Mouse (Mus musculus): ENCODE results near the gene Gorab. TPM values are rescaled to one million over a fixed set of nuclear protein-coding genes. Genes with fewer than 3 reads are reported as not detected.

Gorab gene
- 15.1 and 17.7 TPM in 2 replicates for polyA plus RNA-seq (2015; fragmentation: Nextera tagmentation; extraction: Ambion mirVana)

- no peaks in the 10 kb centered on the region for H3K27me3 ChIP-seq (replicated peaks)
- no peaks in the 10 kb centered on the region for H3K36me3 ChIP-seq
- peak within 1 kb of the TSS; percentile 72 for H3K4me2 ChIP-seq (replicated peaks)
- peaks cover 4% of the 10 kb centered on the region; the same call in 1 of the 2 replicates for H3K4me1 ChIP-seq (replicated peaks)
- H3K9me3 ChIP-seq: no peaks in the 10 kb centered on the region
- peak within 1 kb of the TSS; percentile 66 for H3K9ac ChIP-seq
- H3K4me3 ChIP-seq (replicated peaks): peak within 1 kb of the TSS; percentile 68
- WGBS: under 1% methylated on average over 28 of the region's 28 CpGs
- ATAC-seq: peak; percentile 100
- 0 out of 2 replicates have a peak within 1 kb of the TSS, but pooled peaks have one; percentile 48 for H3K27ac ChIP-seq
These were observed at the start of gene Gorab for GRCm38 (mm10) chr1:163403498-163404126. Gene Gorab (minus strand): TSS chr1:163403669.

GRCm38 (mm10) chr1:163443832-163444231 lies 40.4 kb upstream of the Gorab start:
- Histone ChIP-seq H3K4me1 (replicated peaks) (no peaks in the 10 kb centered on the region), H3K9me3 (no peaks in the 10 kb centered on the region), H3K36me3 (no peaks in the 10 kb centered on the region), H3K4me2 (replicated peaks) (no peak overlapping the region), H3K27ac (no peak overlapping the region), H3K27me3 (replicated peaks) (no peaks in the 10 kb centered on the region), H3K4me3 (replicated peaks) (no peak overlapping the region), H3K9ac (no peak overlapping the region)
- WGBS: 6% methylated on average over 3 of the region's 3 CpGs
- ATAC-seq: no peak

GRCm38 (mm10) chr1:163439002-163439401 lies 35.5 kb upstream of the Gorab start:
- Histone ChIP-seq H3K9me3 (no peaks in the 10 kb centered on the region), H3K27me3 (replicated peaks) (no peaks in the 10 kb centered on the region), H3K4me3 (replicated peaks) (no peak overlapping the region), H3K9ac (no peak overlapping the region), H3K36me3 (no peaks in the 10 kb centered on the region), H3K4me1 (replicated peaks) (no peaks in the 10 kb centered on the region), H3K4me2 (replicated peaks) (no peak overlapping the region), H3K27ac (no peak overlapping the region)
- WGBS: 73% methylated on average over 2 of the region's 2 CpGs
- ATAC-seq: no peak

- Histone ChIP-seq H3K9ac (no peak overlapping the region), H3K9me3 (no peaks in the 10 kb centered on the region), H3K36me3 (no peaks in the 10 kb centered on the region), H3K27me3 (replicated peaks) (no peaks in the 10 kb centered on the region), H3K4me1 (replicated peaks) (no peaks in the 10 kb centered on the region), H3K4me2 (replicated peaks) (no peak overlapping the region), H3K4me3 (replicated peaks) (no peak overlapping the region), H3K27ac (no peak overlapping the region)
- 60% methylated on average over 8 of the region's 8 CpGs for WGBS
- no peak for ATAC-seq
These were observed 20.1 kb upstream of the Gorab start for GRCm38 (mm10) chr1:163423467-163424014.

GRCm38 (mm10) chr1:163417191-163417590 lies 13.7 kb upstream of the Gorab start:
- no peak overlapping the region for H3K4me2 ChIP-seq (replicated peaks)
- ATAC-seq: no peak
- no peak overlapping the region for H3K9ac ChIP-seq
- H3K27me3 ChIP-seq (replicated peaks): no peaks in the 10 kb centered on the region
- H3K4me3 ChIP-seq (replicated peaks): no peak overlapping the region
- WGBS: 62% methylated on average over 2 of the region's 2 CpGs
- H3K27ac ChIP-seq: no peak overlapping the region
- H3K36me3 ChIP-seq: no peaks in the 10 kb centered on the region
- no peaks in the 10 kb centered on the region for H3K4me1 ChIP-seq (replicated peaks)
- H3K9me3 ChIP-seq: no peaks in the 10 kb centered on the region

- no peak for ATAC-seq
- no peak overlapping the region for H3K4me3 ChIP-seq (replicated peaks)
- no peaks in the 10 kb centered on the region for H3K4me1 ChIP-seq (replicated peaks)
- H3K9ac ChIP-seq: no peak overlapping the region
- H3K36me3 ChIP-seq: no peaks in the 10 kb centered on the region
- no peaks in the 10 kb centered on the region for H3K9me3 ChIP-seq
- H3K4me2 ChIP-seq (replicated peaks): no peak overlapping the region
- H3K27ac ChIP-seq: no peak overlapping the region
- no peaks in the 10 kb centered on the region for H3K27me3 ChIP-seq (replicated peaks)
- 63% methylated on average over 2 of the region's 2 CpGs for WGBS
These were observed 10.7 kb upstream of the Gorab start for GRCm38 (mm10) chr1:163414200-163414599.

GRCm38 (mm10) chr1:163406203-163406602 lies 2.7 kb upstream of the Gorab start:
- WGBS: 62% methylated on average over 3 of the region's 3 CpGs

GRCm38 (mm10) chr1:163391321-163391720 lies 12.1 kb downstream of the Gorab start:
- peaks cover 15% of the 10 kb centered on the region for H3K36me3 ChIP-seq
- no peak for ATAC-seq
- H3K4me2 ChIP-seq (replicated peaks): no peak overlapping the region
- H3K4me1 ChIP-seq (replicated peaks): no peaks in the 10 kb centered on the region
- no peaks in the 10 kb centered on the region for H3K9me3 ChIP-seq
- H3K9ac ChIP-seq: no peak overlapping the region
- no peak overlapping the region for H3K27ac ChIP-seq
- H3K27me3 ChIP-seq (replicated peaks): no peaks in the 10 kb centered on the region
- H3K4me3 ChIP-seq (replicated peaks): no peak overlapping the region
- WGBS: 76% methylated on average over 6 of the region's 6 CpGs

More at GRCm38 (mm10) chr1:163406203-163406602, 2.7 kb upstream of the Gorab start:
- no peak overlapping the region for H3K4me2 ChIP-seq (replicated peaks)
- no peaks in the 10 kb centered on the region for H3K9me3 ChIP-seq
- no peak overlapping the region for H3K9ac ChIP-seq
- H3K36me3 ChIP-seq: no peaks in the 10 kb centered on the region
- no peak overlapping the region for H3K4me3 ChIP-seq (replicated peaks)
- H3K27me3 ChIP-seq (replicated peaks): no peaks in the 10 kb centered on the region
- ATAC-seq: no peak
- peaks cover 4% of the 10 kb centered on the region; the same call in 1 of the 2 replicates for H3K4me1 ChIP-seq (replicated peaks)
- no peak overlapping the region for H3K27ac ChIP-seq

GRCm38 (mm10) chr1:163390044-163390443 lies 13.4 kb downstream of the Gorab start:
- Histone ChIP-seq H3K9ac (no peak overlapping the region), H3K4me2 (replicated peaks) (no peak overlapping the region), H3K4me3 (replicated peaks) (no peak overlapping the region), H3K27me3 (replicated peaks) (no peaks in the 10 kb centered on the region), H3K9me3 (no peaks in the 10 kb centered on the region), H3K36me3 (peaks cover 17% of the 10 kb centered on the region), H3K27ac (no peak overlapping the region), H3K4me1 (replicated peaks) (no peaks in the 10 kb centered on the region)
- no peak for ATAC-seq
- 89% methylated on average over 4 of the region's 4 CpGs for whole genome bisulfite sequencing

GRCm38 (mm10) chr1:163386196-163386595 lies 17.3 kb downstream of the Gorab start:
- Histone ChIP-seq H3K4me2 (replicated peaks) (no peak overlapping the region), H3K9me3 (no peaks in the 10 kb centered on the region), H3K4me1 (replicated peaks) (no peaks in the 10 kb centered on the region), H3K27me3 (replicated peaks) (no peaks in the 10 kb centered on the region), H3K27ac (no peak overlapping the region), H3K36me3 (peaks cover 8% of the 10 kb centered on the region; the same call in 1 of the 2 replicates), H3K9ac (no peak overlapping the region), H3K4me3 (replicated peaks) (no peak overlapping the region)
- ATAC-seq: no peak
- WGBS: 84% methylated on average over 9 of the region's 9 CpGs

GRCm38 (mm10) chr1:163383442-163384027 lies 19.9 kb downstream of the Gorab start:
- WGBS: 67% methylated on average over 5 of the region's 5 CpGs
- Histone ChIP-seq H3K4me1 (replicated peaks) (no peaks in the 10 kb centered on the region), H3K4me2 (replicated peaks) (no peak overlapping the region), H3K27ac (no peak overlapping the region), H3K27me3 (replicated peaks) (no peaks in the 10 kb centered on the region), H3K9ac (no peak overlapping the region), H3K4me3 (replicated peaks) (no peak overlapping the region), H3K36me3 (peaks cover 5% of the 10 kb centered on the region; the same call in 1 of the 2 replicates), H3K9me3 (no peaks in the 10 kb centered on the region)
- ATAC-seq: no peak; the same call in 1 of the 2 replicates

- no peaks in the 10 kb centered on the region for H3K9me3 ChIP-seq
- 76% methylated on average over 10 of the region's 10 CpGs for WGBS
- peak; percentile 61 for ATAC-seq
- H3K4me2 ChIP-seq (replicated peaks): no peak overlapping the region
- no peaks in the 10 kb centered on the region for H3K4me1 ChIP-seq (replicated peaks)
- no peak overlapping the region for H3K4me3 ChIP-seq (replicated peaks)
- no peak overlapping the region for H3K27ac ChIP-seq
- H3K9ac ChIP-seq: no peak overlapping the region
- no peaks in the 10 kb centered on the region for H3K27me3 ChIP-seq (replicated peaks)
- peaks cover 5% of the 10 kb centered on the region; the same call in 1 of the 2 replicates for H3K36me3 ChIP-seq
These were observed 21.3 kb downstream of the Gorab start for GRCm38 (mm10) chr1:163382048-163382719.

All from intestine, embryonic 15.5 days (tissue).